Mouse (Mus musculus): ENCODE measurements around the gene Pcgf2.

DNA sequence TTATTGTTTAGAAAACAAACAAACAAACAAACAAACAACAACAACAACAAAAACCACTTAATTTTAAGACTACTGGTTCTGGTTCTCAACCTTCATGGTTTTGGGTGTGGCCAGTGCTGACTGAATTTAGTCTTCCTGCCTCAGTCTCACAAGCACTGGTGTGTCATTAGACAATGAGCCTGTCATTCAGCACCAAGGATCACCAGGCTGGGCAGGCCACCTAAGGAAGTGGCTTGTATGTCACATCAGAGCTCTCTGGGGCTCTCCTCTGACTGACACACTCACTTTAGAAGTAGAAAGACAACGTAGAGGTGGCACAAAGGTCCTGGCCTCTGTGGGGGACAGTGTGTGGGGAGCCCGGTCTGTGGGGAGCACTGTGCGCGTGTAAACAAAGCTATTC lies 18.7 kb upstream of the Pcgf2 start:
- TF ChIP-seq CTCF (IDR thresholded peaks at IDR 0.05; ENCODE audit: low read depth, low read length) (no peak), POLR2A (IDR thresholded peaks at IDR 0.05; ENCODE audit: extremely low read depth, insufficient read depth, low read length) (no peak)

Data from liver, adult 2 months (tissue).